Mouse (Mus musculus): Measurements from ENCODE around the gene Itga11.

GRCm38 (mm10) chr9:62654336-62654735 is 23.3 kb upstream of the Itga11 start:
- no peak for TF ChIP-seq GATA1 (IDR thresholded peaks at IDR 0.05; ENCODE audit: borderline replicate concordance, low read length)
- no peak for TF ChIP-seq FLI1 (IDR thresholded peaks at IDR 0.05; ENCODE audit: low read length)

Data from megakaryocyte, embryonic 14.5 days (primary cell).